Mouse (Mus musculus) liver, postnatal 0 days (tissue): Measurements from ENCODE around the gene Tap1.

Source experiments
- CTCF ChIP-seq: sonication (generic); IDR thresholded peaks from 2 replicates; pipeline ENCODE4 v1.5.1; 2016; ENCODE audit warnings: antibody characterized with exemption, low read depth
- EP300 ChIP-seq: IDR thresholded peaks from 2 replicates; pipeline ENCODE4 v1.6.1; 2016; ENCODE audit warnings: antibody characterized with exemption, low read depth, mild to moderate bottlenecking

- TF ChIP-seq EP300 (no peak), CTCF (no peak)
Observed at GRCm38 (mm10) chr17:34144960-34145371, 42.4 kb upstream of the Tap1 start.
